Mouse (Mus musculus) hindbrain, embryonic 13.5 days (tissue): ENCODE results near the gene Pgam2. TPM values are rescaled to one million over a fixed set of nuclear protein-coding genes. Genes with fewer than 3 reads are reported as not detected.

Source experiments
- ATAC-seq: fragments of 200-750 bp; cut with Nextera tagmentation; 2 replicates; pipeline ENCODE4 v1.8.0; 2017; ENCODE audit warnings: moderate TSS enrichment; ENCODE audit not compliant: low FRiP score
- H3K27ac ChIP-seq: fragments of 300-500 bp; sonication (generic); 2 replicates; pipeline ENCODE4 v1.5.1; 2015; ENCODE audit warnings: inconsistent platforms, mild to moderate bottlenecking, moderate library complexity
- H3K27me3 ChIP-seq: fragments of 300-500 bp; sonication (generic); 2 replicates; pipeline ENCODE4 v1.6.1; 2015; ENCODE audit warnings: mild to moderate bottlenecking, inconsistent platforms
- H3K36me3 ChIP-seq: fragments of 300-500 bp; sonication (generic); 2 replicates; pipeline ENCODE4 v1.6.1; 2015; ENCODE audit warnings: mild to moderate bottlenecking, inconsistent platforms
- H3K4me1 ChIP-seq: fragments of 300-500 bp; sonication (generic); replicated peaks from 2 replicates; pipeline ENCODE4 v1.6.1; 2015; ENCODE audit warnings: inconsistent platforms
- H3K4me2 ChIP-seq: fragments of 300-500 bp; sonication (generic); 2 replicates; pipeline ENCODE4 v1.6.1; 2015; ENCODE audit warnings: inconsistent platforms, mild to moderate bottlenecking, moderate library complexity
- H3K4me3 ChIP-seq: fragments of 300-500 bp; sonication (generic); 2 replicates; pipeline ENCODE4 v1.5.1; 2015; ENCODE audit warnings: mild to moderate bottlenecking, inconsistent platforms
- H3K9ac ChIP-seq: fragments of 300-500 bp; sonication (generic); 2 replicates; pipeline ENCODE4 v1.6.1; 2015; ENCODE audit warnings: mild to moderate bottlenecking, inconsistent platforms
- H3K9me3 ChIP-seq: fragments of 300-500 bp; sonication (generic); 2 replicates; pipeline ENCODE4 v1.6.1; 2016; ENCODE audit warnings: inconsistent platforms
- WGBS: fragments of 180-500 bp; shearing (Covaris S2); methylation state at CpG from one replicate; pipeline ENCODE4 v1.1.7; 2015; 5-methylcytosine and 5-hydroxymethylcytosine counted together
- polyA plus RNA-seq: library from polyadenylated mRNA; unstranded; fragments of >200 nt; fragmentation: Nextera tagmentation; extraction: Ambion mirVana; gene quantifications from 2 replicates; pipeline ENCODE4 v1.2.1, GENCODE M21; 2015

Gene Pgam2
- polyA plus RNA-seq, 1 experiment from 2014 or later, result 4.3 TPM

DNA sequence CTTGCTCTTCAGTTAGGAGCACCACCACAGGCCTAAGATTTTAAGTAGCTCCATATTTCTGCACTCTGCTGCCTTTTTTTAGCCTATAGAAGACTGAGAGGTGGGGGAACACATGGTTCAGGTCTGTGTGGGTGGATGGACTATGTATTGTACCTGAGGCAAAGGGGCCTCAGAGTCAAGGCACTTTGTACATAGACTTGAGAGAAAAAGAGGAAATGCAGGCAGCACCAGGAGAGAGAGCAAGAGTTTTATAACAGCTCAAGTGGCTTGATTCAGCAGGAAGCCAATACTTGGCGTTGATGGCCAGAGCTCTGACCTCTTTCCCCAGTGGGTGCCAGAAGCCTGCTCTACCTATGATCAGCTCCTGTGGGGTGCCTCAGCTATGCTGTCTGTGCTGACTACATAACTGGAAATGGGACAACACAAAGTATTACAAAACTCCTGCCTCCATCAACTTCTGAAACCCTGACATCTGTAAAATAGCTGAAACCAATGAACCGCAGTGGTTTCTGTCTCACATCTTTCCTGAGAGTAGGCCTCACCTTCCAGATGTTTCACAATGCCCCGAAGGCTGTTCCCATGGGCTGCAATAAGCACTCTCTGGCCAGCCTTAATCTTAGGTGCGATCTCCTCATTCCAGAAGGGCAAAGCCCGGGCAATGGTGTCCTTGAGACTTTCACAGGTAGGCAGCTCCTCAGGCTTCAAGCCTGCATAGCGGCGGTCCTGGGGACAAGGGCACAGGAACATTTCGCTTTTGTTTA lies 896 bp downstream of the Pgam2 start:
- H3K9ac ChIP-seq, result no peak overlapping the region
- peaks cover 39% of the 10 kb centered on the region for H3K36me3 ChIP-seq
- no peaks in the 10 kb centered on the region for H3K27me3 ChIP-seq
- H3K27ac ChIP-seq, result no peak overlapping the region
- peaks cover 7% of the 10 kb centered on the region for H3K4me1 ChIP-seq
- no peaks in the 10 kb centered on the region for H3K9me3 ChIP-seq
- 80% methylated on average over 8 of the region's 8 CpGs for WGBS
- H3K4me3 ChIP-seq, result no peak overlapping the region
- ATAC-seq, result no peak
- H3K4me2 ChIP-seq, result no peak overlapping the region

DNA sequence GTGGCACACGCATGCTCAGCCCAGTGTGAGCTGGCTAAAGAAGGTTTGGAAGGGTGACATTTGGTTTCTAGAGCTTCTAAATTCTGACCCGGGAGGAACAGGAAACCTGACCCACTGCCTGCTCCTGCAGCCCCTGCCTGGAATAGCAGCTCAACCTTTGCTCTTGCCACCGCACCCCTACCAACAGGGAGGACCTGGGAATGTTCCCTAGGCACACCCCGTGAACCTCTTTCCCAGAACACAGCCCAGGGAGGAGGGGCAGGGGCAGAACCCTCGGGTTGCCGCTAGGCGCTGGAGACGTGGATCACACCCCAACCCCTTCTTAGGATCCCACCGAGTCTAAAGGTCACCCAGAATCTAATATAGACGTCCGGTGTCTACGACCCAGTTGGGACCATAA lies 1.5 kb downstream of the Pgam2 start:
- Histone ChIP-seq H3K4me1 (peaks cover 7% of the 10 kb centered on the region), H3K27ac (no peak overlapping the region), H3K4me3 (no peak overlapping the region), H3K9me3 (no peaks in the 10 kb centered on the region), H3K27me3 (no peaks in the 10 kb centered on the region), H3K9ac (no peak overlapping the region), H3K36me3 (peaks cover 45% of the 10 kb centered on the region), H3K4me2 (no peak overlapping the region)
- 67% methylated on average over 12 of the region's 12 CpGs for WGBS
- ATAC-seq, result no peak

DNA sequence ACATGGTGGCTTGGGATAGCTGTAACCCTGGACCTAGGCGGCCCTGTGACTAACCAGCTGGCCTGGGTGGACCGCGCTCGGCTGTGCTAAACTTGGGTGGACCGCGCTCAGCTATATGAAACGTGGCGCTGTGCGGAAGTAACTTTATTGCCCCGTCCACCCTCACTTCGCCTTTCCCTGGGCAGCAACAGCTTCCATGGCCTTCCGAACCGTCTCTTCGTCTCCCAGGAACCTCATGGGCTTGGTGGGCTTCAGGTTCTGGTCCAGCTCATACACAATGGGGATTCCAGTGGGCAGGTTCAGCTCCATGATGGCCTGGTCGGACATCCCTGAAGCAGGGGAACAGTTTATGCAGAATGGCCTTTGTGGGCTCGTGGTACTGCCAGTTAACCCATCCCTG lies 2.0 kb downstream of the Pgam2 start:
- Histone ChIP-seq H3K27ac (no peak overlapping the region), H3K4me1 (peaks cover 7% of the 10 kb centered on the region), H3K9me3 (no peaks in the 10 kb centered on the region), H3K4me2 (no peak overlapping the region), H3K27me3 (no peaks in the 10 kb centered on the region), H3K9ac (no peak overlapping the region), H3K36me3 (peaks cover 50% of the 10 kb centered on the region), H3K4me3 (no peak overlapping the region)
- ATAC-seq, result no peak
- WGBS, result 96% methylated on average over 16 of the region's 16 CpGs

DNA sequence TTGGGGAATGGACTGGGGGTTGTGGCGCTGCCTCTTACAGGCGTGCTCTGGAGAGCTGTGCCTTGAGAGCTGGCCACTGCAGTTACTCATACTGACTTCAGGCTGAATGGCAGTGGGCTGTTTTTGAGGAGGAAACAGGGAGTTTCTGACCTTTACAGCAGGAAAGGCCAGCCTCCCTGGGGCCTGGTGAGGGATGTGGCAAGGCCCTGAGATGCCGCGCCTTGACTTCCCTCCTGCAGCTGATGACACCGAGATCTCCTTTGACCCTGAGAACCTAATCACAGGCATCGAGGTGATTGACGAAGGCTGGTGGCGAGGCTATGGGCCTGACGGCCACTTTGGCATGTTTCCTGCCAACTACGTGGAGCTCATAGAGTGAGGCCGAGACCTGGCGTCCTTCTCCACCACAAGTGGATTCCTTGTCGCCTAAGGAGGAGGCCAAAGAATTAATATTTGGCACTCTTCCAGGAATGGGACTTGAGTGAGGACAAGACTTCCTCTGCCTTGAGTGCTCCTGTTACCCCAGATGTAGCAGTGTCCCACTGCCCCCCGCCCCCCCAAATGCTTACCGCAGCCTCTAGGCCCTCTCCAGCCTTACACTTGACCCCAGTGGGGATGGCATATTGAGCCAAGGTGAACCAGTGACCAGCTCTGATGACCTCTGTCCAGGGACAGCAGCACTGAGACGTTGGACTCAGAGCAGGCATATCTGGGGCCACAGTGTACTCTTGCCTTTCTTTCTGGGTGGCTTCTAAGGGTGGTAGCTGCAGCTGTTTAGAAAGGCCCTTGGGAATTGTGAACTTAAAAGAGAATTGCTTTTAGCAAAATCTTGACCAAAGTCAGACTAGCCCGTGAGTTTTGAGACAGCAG lies 3.7 kb downstream of the Pgam2 start:
- H3K27me3 ChIP-seq, result no peaks in the 10 kb centered on the region
- no peaks in the 10 kb centered on the region for H3K9me3 ChIP-seq
- no peak overlapping the region; the same call in 1 of the 2 replicates for H3K9ac ChIP-seq
- H3K27ac ChIP-seq, result no peak overlapping the region
- H3K4me2 ChIP-seq, result no peak overlapping the region
- H3K36me3 ChIP-seq, result peaks cover 67% of the 10 kb centered on the region
- no peak for ATAC-seq
- peaks cover 7% of the 10 kb centered on the region for H3K4me1 ChIP-seq
- H3K4me3 ChIP-seq, result no peak overlapping the region
- 89% methylated on average over 17 of the region's 17 CpGs for WGBS

DNA sequence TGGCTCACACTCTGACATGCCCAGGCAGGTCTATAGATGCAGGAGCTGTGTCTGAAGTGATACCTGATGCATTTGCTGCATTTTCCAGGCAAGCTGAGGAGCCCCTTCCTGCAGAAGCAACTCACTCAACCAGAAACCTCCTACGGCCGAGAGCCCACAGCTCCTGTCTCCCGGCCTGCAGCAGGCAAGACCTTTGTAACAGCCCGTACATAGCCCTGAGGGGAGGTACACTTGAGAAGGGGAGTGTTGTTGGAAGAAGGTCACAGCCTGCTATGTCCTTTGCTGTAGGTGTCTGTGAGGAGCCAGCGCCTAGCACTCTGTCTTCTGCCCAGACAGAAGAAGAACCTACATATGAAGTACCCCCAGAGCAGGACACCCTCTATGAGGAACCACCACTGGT lies 5.6 kb downstream of the Pgam2 start:
- Histone ChIP-seq H3K9me3 (no peaks in the 10 kb centered on the region), H3K4me3 (no peak overlapping the region), H3K27ac (no peak overlapping the region), H3K36me3 (peaks cover 84% of the 10 kb centered on the region), H3K4me1 (peaks cover under 1% of the 10 kb centered on the region; the same call in 1 of the 2 replicates), H3K9ac (no peak overlapping the region), H3K4me2 (no peak overlapping the region), H3K27me3 (no peaks in the 10 kb centered on the region)
- WGBS, result 97% methylated on average over 5 of the region's 5 CpGs
- ATAC-seq, result no peak

DNA sequence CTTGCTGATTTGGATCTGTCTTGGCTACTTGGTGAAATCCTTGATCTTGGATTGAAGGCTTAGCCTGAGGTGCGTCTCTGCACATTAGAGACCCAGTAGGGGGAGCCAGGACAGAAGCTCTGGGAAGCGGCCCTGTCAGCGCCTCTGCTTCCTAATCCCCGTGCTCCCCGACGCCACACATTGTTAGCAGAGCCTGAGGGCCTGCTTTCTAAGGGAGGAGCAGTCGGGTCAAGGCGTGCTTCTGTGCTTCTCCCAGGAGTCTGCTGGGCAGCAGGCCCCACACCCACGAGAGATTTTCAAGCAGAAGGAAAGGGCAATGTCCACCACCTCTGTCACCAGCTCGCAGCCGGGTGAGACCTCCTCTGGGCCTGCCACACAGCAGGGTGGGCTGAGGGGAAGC lies 6.2 kb downstream of the Pgam2 start:
- 83% methylated on average over 11 of the region's 11 CpGs for WGBS
- no peak for ATAC-seq
- H3K27me3 ChIP-seq, result no peaks in the 10 kb centered on the region
- no peaks in the 10 kb centered on the region for H3K4me1 ChIP-seq
- no peak overlapping the region for H3K4me2 ChIP-seq
- H3K4me3 ChIP-seq, result no peak overlapping the region
- peaks cover 90% of the 10 kb centered on the region for H3K36me3 ChIP-seq
- H3K9ac ChIP-seq, result no peak overlapping the region
- no peaks in the 10 kb centered on the region for H3K9me3 ChIP-seq
- no peak overlapping the region for H3K27ac ChIP-seq

DNA sequence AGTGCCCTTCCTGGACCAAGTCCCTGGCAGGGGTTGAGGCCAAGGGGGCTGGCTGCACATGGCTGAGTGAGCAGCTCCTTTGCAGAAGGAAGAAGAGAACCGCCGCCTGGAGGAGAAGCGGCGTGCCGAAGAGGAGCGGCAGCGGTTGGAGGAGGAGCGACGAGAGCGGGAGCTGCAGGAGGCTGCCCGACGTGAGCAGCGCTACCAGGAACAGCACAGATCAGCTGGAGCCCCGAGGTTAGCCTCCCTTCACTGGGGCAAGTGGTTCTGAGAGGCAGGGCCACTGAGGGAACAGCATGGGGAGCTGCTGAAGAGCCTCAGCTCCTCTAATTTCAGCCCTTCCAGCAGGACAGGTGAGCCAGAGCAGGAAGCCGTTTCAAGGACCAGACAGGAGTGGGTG lies 6.6 kb downstream of the Pgam2 start:
- Histone ChIP-seq H3K4me1 (no peaks in the 10 kb centered on the region), H3K9ac (no peak overlapping the region), H3K27ac (no peak overlapping the region), H3K4me2 (no peak overlapping the region), H3K27me3 (no peaks in the 10 kb centered on the region), H3K9me3 (no peaks in the 10 kb centered on the region), H3K4me3 (no peak overlapping the region), H3K36me3 (peaks cover 94% of the 10 kb centered on the region)
- no peak for ATAC-seq
- WGBS, result 81% methylated on average over 15 of the region's 15 CpGs

DNA sequence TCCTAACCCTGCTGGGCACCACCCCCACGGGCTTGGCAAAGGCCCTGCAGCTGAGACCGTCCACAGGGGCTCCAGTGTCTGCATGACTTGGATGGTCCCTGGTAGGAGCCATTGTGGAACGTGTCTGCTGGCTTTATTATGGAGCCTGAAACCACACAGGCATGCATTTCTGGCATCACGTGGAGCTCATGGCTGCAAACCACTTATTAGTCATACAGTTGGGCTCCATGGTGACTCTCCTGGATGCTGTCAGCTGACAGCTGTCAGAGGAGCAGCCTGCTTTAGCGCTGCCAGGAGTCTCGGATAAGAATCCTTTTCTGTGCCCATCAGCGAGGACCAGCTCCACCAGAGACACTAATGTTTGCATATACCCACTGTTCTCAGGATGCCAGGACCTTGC lies 7.8 kb downstream of the Pgam2 start:
- ATAC-seq, result no peak
- Histone ChIP-seq H3K36me3 (peaks cover 92% of the 10 kb centered on the region), H3K9me3 (no peaks in the 10 kb centered on the region), H3K9ac (no peak overlapping the region), H3K27me3 (no peaks in the 10 kb centered on the region), H3K4me3 (no peak overlapping the region), H3K4me1 (0 out of 2 replicates have a peak, but pooled peaks cover 4% of the 10 kb centered on the region), H3K4me2 (no peak overlapping the region), H3K27ac (no peak overlapping the region)
- 89% methylated on average over 7 of the region's 7 CpGs for WGBS

DNA sequence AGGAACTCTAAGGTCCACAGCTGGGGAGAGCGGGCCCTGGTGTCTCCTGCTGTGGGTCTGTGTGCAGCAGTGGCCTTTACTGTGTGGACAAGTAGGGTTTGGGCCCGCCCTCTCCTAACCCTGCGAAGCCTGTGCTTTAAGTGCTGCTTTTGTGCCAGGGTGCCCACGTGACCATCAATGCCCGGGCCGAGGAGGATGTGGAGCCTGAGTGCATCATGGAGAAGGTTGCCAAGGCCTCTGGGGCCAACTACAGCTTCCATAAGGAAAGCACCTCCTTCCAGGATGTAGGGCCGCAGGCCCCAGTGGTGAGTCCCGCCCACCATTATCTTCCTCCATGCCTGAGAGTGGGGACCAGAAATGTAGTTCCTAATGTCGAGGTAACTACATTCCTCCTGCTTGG lies 8.2 kb downstream of the Pgam2 start:
- no peak overlapping the region for H3K27ac ChIP-seq
- no peaks in the 10 kb centered on the region for H3K27me3 ChIP-seq
- no peak overlapping the region for H3K4me2 ChIP-seq
- H3K9ac ChIP-seq, result no peak overlapping the region
- 93% methylated on average over 9 of the region's 9 CpGs for WGBS
- H3K4me1 ChIP-seq, result peaks cover 8% of the 10 kb centered on the region; the same call in 1 of the 2 replicates
- no peak for ATAC-seq
- H3K36me3 ChIP-seq, result peaks cover 90% of the 10 kb centered on the region
- no peak overlapping the region for H3K4me3 ChIP-seq
- H3K9me3 ChIP-seq, result no peaks in the 10 kb centered on the region

DNA sequence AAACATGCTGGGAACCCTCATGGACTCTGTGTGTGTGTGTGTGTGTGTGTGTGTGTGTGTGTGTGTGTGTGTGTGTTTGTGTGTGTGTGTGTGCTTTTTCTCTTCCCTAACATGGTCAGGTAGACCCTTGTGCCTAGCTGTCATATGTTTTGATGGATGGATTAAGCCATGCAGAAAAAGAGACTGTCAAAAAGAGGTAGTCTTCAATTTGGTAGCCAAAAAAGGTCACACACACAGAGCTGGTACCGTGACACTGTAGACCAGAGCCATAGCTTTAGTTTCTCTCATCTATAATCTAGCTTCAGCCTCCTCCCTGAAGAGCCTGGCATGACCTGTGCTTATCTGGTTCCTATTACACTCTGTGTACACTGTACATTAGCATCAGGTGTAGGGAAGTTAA lies 13.1 kb downstream of the Pgam2 start:
- no peak overlapping the region for H3K4me2 ChIP-seq
- H3K27ac ChIP-seq, result no peak overlapping the region
- no peak overlapping the region for H3K4me3 ChIP-seq
- peaks cover 43% of the 10 kb centered on the region for H3K36me3 ChIP-seq
- H3K27me3 ChIP-seq, result no peaks in the 10 kb centered on the region
- peaks cover 33% of the 10 kb centered on the region for H3K4me1 ChIP-seq
- no peaks in the 10 kb centered on the region for H3K9me3 ChIP-seq
- 100% methylated on average over 1 of the region's 1 CpGs for WGBS
- ATAC-seq, result no peak
- H3K9ac ChIP-seq, result no peak overlapping the region

DNA sequence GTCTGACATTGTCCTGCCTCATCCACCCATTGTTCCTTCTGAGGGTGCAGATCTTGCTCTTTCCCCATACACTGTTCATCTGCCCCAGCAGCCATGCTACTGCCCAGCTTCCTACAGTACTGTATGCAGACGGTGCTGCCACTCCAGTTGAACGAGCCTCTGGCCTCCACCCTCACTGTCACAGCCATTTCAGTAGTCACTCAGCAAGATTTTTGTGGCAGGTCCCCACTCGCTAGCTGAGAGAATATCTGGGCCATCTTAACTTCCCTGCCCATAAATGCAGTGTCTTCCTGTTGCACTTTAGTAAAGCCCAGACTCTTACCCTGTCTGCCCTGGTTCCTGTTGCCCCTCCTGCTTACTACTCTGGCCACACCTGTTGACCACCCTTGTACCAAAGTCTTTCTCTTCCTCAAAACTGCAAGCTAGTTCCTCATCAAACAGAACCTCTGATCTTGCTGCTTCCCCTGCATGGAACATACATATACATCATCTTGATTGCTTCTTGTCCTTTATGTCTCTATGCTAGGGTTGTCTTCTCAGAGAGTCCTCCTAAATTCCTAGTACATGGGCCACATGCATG lies 13.7 kb downstream of the Pgam2 start:
- peak overlapping the region; percentile 85 for H3K9ac ChIP-seq
- peaks cover 33% of the 10 kb centered on the region for H3K4me1 ChIP-seq
- ATAC-seq, result no peak
- no peaks in the 10 kb centered on the region for H3K27me3 ChIP-seq
- peak overlapping the region; percentile 89 for H3K4me2 ChIP-seq
- peak overlapping the region; percentile 73 for H3K4me3 ChIP-seq
- no peak overlapping the region for H3K27ac ChIP-seq
- peaks cover 37% of the 10 kb centered on the region for H3K36me3 ChIP-seq
- WGBS, result 95% methylated on average over 3 of the region's 3 CpGs
- H3K9me3 ChIP-seq, result no peaks in the 10 kb centered on the region

DNA sequence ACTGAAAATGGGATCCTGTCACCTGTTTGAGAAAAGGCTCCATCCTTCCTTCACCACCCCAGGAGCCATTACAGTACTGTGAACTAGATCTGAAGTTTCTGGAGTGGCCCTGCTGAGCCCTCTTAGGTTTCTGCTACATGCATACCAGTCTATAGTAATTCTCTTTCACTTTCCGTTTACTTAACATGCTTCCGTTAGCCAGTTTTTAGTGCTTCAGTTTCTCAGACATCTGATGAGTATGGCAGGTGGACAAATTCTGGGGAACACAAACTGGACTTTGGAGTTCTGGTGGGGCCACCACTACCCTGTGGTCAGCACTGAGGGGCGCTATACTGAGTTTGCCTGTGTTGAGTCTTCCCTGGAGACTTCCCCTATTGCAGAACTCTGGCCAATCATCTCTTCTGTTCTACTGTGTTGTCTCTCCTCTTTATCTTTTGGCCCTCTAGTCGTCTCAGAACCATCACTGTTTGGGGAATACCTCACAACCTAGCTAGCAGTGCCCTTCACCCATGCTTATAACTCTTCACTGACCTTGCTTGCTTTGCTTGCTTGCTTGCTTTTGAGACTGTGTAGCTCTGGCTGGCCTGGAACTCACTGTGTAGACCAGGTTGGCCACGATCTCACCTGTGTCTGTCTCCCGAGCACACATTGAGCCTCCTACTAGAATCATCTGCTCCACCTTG lies 14.3 kb downstream of the Pgam2 start:
- Histone ChIP-seq H3K4me1 (peaks cover 33% of the 10 kb centered on the region), H3K27ac (peak overlapping the region; percentile 94), H3K4me2 (peak overlapping the region; percentile 89), H3K9ac (peak overlapping the region; percentile 85), H3K27me3 (no peaks in the 10 kb centered on the region), H3K36me3 (peaks cover 31% of the 10 kb centered on the region), H3K4me3 (peak overlapping the region; percentile 73), H3K9me3 (no peaks in the 10 kb centered on the region)
- 77% methylated on average over 6 of the region's 6 CpGs for WGBS
- ATAC-seq, result no peak
